Mouse (Mus musculus) CD4-positive helper T cell, adult 2 months (primary cell): ENCODE measurements around the gene Srsf5.

ENCODE experiments used
- DNase-seq: peaks from one replicate; pipeline ENCODE4 v3.0.0-alpha.2; 2012; ENCODE audit warnings: low read depth, missing footprints, low spot score

The Srsf5 gene

GRCm38 (mm10) chr12:80997652-80998051 lies 52.3 kb downstream of the Srsf5 start:
- DNase-seq, result no peak

- DNase-seq, result no peak
Measured at GRCm38 (mm10) chr12:80998528-80999221, 53.4 kb downstream of the Srsf5 start.
